Mouse (Mus musculus) hindbrain, embryonic 13.5 days (tissue): ENCODE results near the gene Them4. TPM values are rescaled to one million over a fixed set of nuclear protein-coding genes. Genes with fewer than 3 reads are reported as not detected.

Source experiments
- polyA plus RNA-seq: library from polyadenylated mRNA; unstranded; fragments of >200 nt; fragmentation: Nextera tagmentation; extraction: Ambion mirVana; gene quantifications from 2 replicates; pipeline ENCODE4 v1.2.1, GENCODE M21; 2015

Gene Them4
- polyA plus RNA-seq, 1 experiment from 2014 or later: 41.5 TPM

Other genes starting within 250 kb of the Them4 start
- gene Gm10697, start 237.4 kb upstream of the Them4 start, polyA plus RNA-seq: not detected in 2 replicates
- gene Gm10696, start 131.9 kb upstream of the Them4 start, polyA plus RNA-seq: not detected in 2 replicates
- gene Gm5286, start 113.4 kb upstream of the Them4 start, polyA plus RNA-seq: not detected in 2 replicates
- gene Gm4778, start 46.1 kb upstream of the Them4 start, polyA plus RNA-seq: not detected in 2 replicates
- 0.13 TPM in 1 of 2 replicates, not detected in the other for gene Them5, start 32.0 kb downstream of the Them4 start, polyA plus RNA-seq
- 1.7 and 1.8 TPM in 2 replicates for gene C2cd4d, start 52.3 kb downstream of the Them4 start, polyA plus RNA-seq
- gene Rorc, start 62.7 kb downstream of the Them4 start, polyA plus RNA-seq: 0.42 and 0.50 TPM in 2 replicates
- gene Lingo4, start 88.4 kb downstream of the Them4 start, polyA plus RNA-seq: 0.81 and 0.96 TPM in 2 replicates
- 58.8 and 59.7 TPM in 2 replicates for gene Tdrkh, start 103.2 kb downstream of the Them4 start, polyA plus RNA-seq
- gene Mrpl9, start 133.2 kb downstream of the Them4 start, polyA plus RNA-seq: 58.8 and 62.2 TPM in 2 replicates
- gene Oaz3, start 133.8 kb downstream of the Them4 start, polyA plus RNA-seq: 1.0 and 1.5 TPM in 2 replicates
- gene Celf3, start 168.2 kb downstream of the Them4 start, polyA plus RNA-seq: 294 and 312 TPM in 2 replicates
- gene Riiad1, start 170.3 kb downstream of the Them4 start, polyA plus RNA-seq: 25.0 and 27.1 TPM in 2 replicates